Mouse (Mus musculus) neural tube, embryonic 14.5 days (tissue): Measurements from ENCODE around the gene Gm20532. TPM values are rescaled to one million over a fixed set of nuclear protein-coding genes. Genes with fewer than 3 reads are reported as not detected.

Source experiments
- ATAC-seq: fragments of 200-750 bp; cut with Nextera tagmentation; 2 replicates; pipeline ENCODE4 v1.8.0; 2017; ENCODE audit warnings: low read depth, mild to moderate bottlenecking, moderate TSS enrichment, moderate library complexity
- H3K27ac ChIP-seq: fragments of 300-500 bp; sonication (generic); 2 replicates; pipeline ENCODE4 v1.5.1; 2014; ENCODE audit warnings: low read depth, mild to moderate bottlenecking, control low read depth, low read length, moderate library complexity, mixed read lengths
- H3K27me3 ChIP-seq: fragments of 300-500 bp; sonication (generic); 2 replicates; pipeline ENCODE4 v1.6.1; 2014; ENCODE audit warnings: low read length; ENCODE audit not compliant: control insufficient read depth, insufficient read depth
- H3K36me3 ChIP-seq: fragments of 300-500 bp; sonication (generic); 2 replicates; pipeline ENCODE4 v1.6.1; 2014; ENCODE audit warnings: low read length, mixed read lengths; ENCODE audit not compliant: control insufficient read depth, insufficient read depth
- H3K4me1 ChIP-seq: fragments of 300-500 bp; sonication (generic); 2 replicates; pipeline ENCODE4 v1.6.1; 2014; ENCODE audit warnings: low read length; ENCODE audit not compliant: control insufficient read depth, insufficient read depth
- H3K4me2 ChIP-seq: fragments of 300-500 bp; sonication (generic); 2 replicates; pipeline ENCODE4 v1.6.1; 2014; ENCODE audit warnings: mild to moderate bottlenecking, low read depth, low read length, control low read depth
- H3K4me3 ChIP-seq: fragments of 300-500 bp; sonication (generic); 2 replicates; pipeline ENCODE4 v1.5.1; 2014; ENCODE audit warnings: low read depth, low read length, control low read depth, mixed read lengths
- H3K9ac ChIP-seq: fragments of 300-500 bp; sonication (generic); replicated peaks from 2 replicates; pipeline ENCODE4 v1.6.1; 2014; ENCODE audit warnings: low read depth, mild to moderate bottlenecking, control low read depth, low read length, mixed read lengths
- H3K9me3 ChIP-seq: fragments of 300-500 bp; sonication (generic); 2 replicates; pipeline ENCODE4 v1.6.1; 2016; ENCODE audit warnings: low read length; ENCODE audit not compliant: control insufficient read depth
- WGBS: fragments of 180-500 bp; shearing (Covaris S2); extraction: QIAGEN DNeasy Blood & Tissue Kit; methylation state at CpG from one replicate; pipeline ENCODE4 v1.1.7; 2014; 5-methylcytosine and 5-hydroxymethylcytosine counted together
- polyA plus RNA-seq: library from polyadenylated mRNA; unstranded; fragments of >200 nt; fragmentation: Nextera tagmentation; extraction: Ambion mirVana; gene quantifications from 2 replicates; pipeline ENCODE4 v1.2.1, GENCODE M21; 2014

Gm20532 gene
- polyA plus RNA-seq, 1 experiment from 2014 or later, result not detected

- H3K9me3 ChIP-seq, result no peaks in the 10 kb centered on the region
- no peak for ATAC-seq
- H3K27ac ChIP-seq, result no peak overlapping the region
- WGBS, result 58% methylated on average over 4 of the region's 4 CpGs
- 0 out of 2 replicates have a peak, but pooled peaks cover 3% of the 10 kb centered on the region for H3K4me1 ChIP-seq
- H3K36me3 ChIP-seq, result no peaks in the 10 kb centered on the region
- H3K27me3 ChIP-seq, result no peaks in the 10 kb centered on the region
- no peak overlapping the region for H3K4me2 ChIP-seq
- no peak overlapping the region for H3K4me3 ChIP-seq
- H3K9ac ChIP-seq, result no peak overlapping the region
Observed at GRCm38 (mm10) chr2:26576462-26576861, 10.0 kb upstream of the Gm20532 start.

- Histone ChIP-seq H3K27me3 (no peaks in the 10 kb centered on the region), H3K9ac (no peak overlapping the region), H3K4me3 (no peak overlapping the region), H3K36me3 (no peaks in the 10 kb centered on the region), H3K4me2 (no peak overlapping the region), H3K9me3 (no peaks in the 10 kb centered on the region), H3K4me1 (0 out of 2 replicates have a peak, but pooled peaks cover 3% of the 10 kb centered on the region), H3K27ac (no peak overlapping the region)
- no peak for ATAC-seq
- 43% methylated on average over 6 of the region's 6 CpGs for WGBS
Observed at GRCm38 (mm10) chr2:26578369-26578768, 8.1 kb upstream of the Gm20532 start.

GRCm38 (mm10) chr2:26579714-26580113 is 6.7 kb upstream of the Gm20532 start, which contains the start of gene Egfl7:
Egfl7 (plus strand) TSS chr2:26580014.
- Histone ChIP-seq H3K36me3 (no peaks in the 10 kb centered on the region), H3K9ac (no peak within 1 kb of the TSS), H3K4me1 (0 out of 2 replicates have a peak, but pooled peaks cover 3% of the 10 kb centered on the region), H3K27me3 (no peaks in the 10 kb centered on the region), H3K27ac (no peak within 1 kb of the TSS), H3K4me2 (no peak within 1 kb of the TSS), H3K9me3 (no peaks in the 10 kb centered on the region), H3K4me3 (no peak within 1 kb of the TSS)
- 94% methylated on average over 1 of the region's 1 CpGs for WGBS
- no peak for ATAC-seq

- H3K9me3 ChIP-seq, result no peaks in the 10 kb centered on the region
- 89% methylated on average over 5 of the region's 5 CpGs for WGBS
- H3K27ac ChIP-seq, result no peak overlapping the region
- H3K4me1 ChIP-seq, result 0 out of 2 replicates have a peak, but pooled peaks cover 3% of the 10 kb centered on the region
- H3K9ac ChIP-seq, result no peak overlapping the region
- no peak for ATAC-seq
- H3K4me3 ChIP-seq, result no peak overlapping the region
- H3K4me2 ChIP-seq, result no peak overlapping the region
- no peaks in the 10 kb centered on the region for H3K27me3 ChIP-seq
- H3K36me3 ChIP-seq, result no peaks in the 10 kb centered on the region
Observed at GRCm38 (mm10) chr2:26580751-26581150, 5.7 kb upstream of the Gm20532 start.

- WGBS, result 63% methylated on average over 2 of the region's 2 CpGs
- H3K4me2 ChIP-seq, result no peak overlapping the region
- H3K27ac ChIP-seq, result no peak overlapping the region
- H3K27me3 ChIP-seq, result no peaks in the 10 kb centered on the region
- peaks cover 7% of the 10 kb centered on the region; the same call in 1 of the 2 replicates for H3K4me1 ChIP-seq
- no peak overlapping the region for H3K9ac ChIP-seq
- no peaks in the 10 kb centered on the region for H3K36me3 ChIP-seq
- H3K9me3 ChIP-seq, result no peaks in the 10 kb centered on the region
- H3K4me3 ChIP-seq, result no peak overlapping the region
- ATAC-seq, result no peak
Observed at GRCm38 (mm10) chr2:26582203-26582602, 4.2 kb upstream of the Gm20532 start.

GRCm38 (mm10) chr2:26582741-26583140 is 3.7 kb upstream of the Gm20532 start:
- Histone ChIP-seq H3K36me3 (no peaks in the 10 kb centered on the region), H3K4me3 (no peak overlapping the region), H3K4me2 (no peak overlapping the region), H3K9me3 (no peaks in the 10 kb centered on the region), H3K9ac (no peak overlapping the region), H3K27ac (no peak overlapping the region), H3K27me3 (no peaks in the 10 kb centered on the region), H3K4me1 (peaks cover 4% of the 10 kb centered on the region; the same call in 1 of the 2 replicates)
- ATAC-seq, result no peak
- 76% methylated on average over 7 of the region's 7 CpGs for WGBS

- Histone ChIP-seq H3K27ac (no peak overlapping the region; the same call in 1 of the 2 replicates), H3K9me3 (no peaks in the 10 kb centered on the region), H3K4me2 (no peak overlapping the region), H3K4me3 (no peak overlapping the region; the same call in 1 of the 2 replicates), H3K27me3 (no peaks in the 10 kb centered on the region), H3K36me3 (no peaks in the 10 kb centered on the region), H3K4me1 (peaks cover 4% of the 10 kb centered on the region; the same call in 1 of the 2 replicates), H3K9ac (no peak overlapping the region)
- WGBS, result 75% methylated on average over 11 of the region's 11 CpGs
- ATAC-seq, result no peak
Observed at GRCm38 (mm10) chr2:26583640-26584039, 2.8 kb upstream of the Gm20532 start.

GRCm38 (mm10) chr2:26585713-26586112 is 726 bp upstream of the Gm20532 start:
- no peak for ATAC-seq
- Histone ChIP-seq H3K36me3 (no peaks in the 10 kb centered on the region), H3K27ac (peak overlapping the region; percentile 29; the same call in 1 of the 2 replicates), H3K9me3 (no peaks in the 10 kb centered on the region), H3K4me2 (no peak overlapping the region), H3K4me3 (peak overlapping the region; percentile 17; the same call in 1 of the 2 replicates), H3K27me3 (no peaks in the 10 kb centered on the region), H3K9ac (0 out of 2 replicates have a peak overlapping the region, but pooled peaks have one; percentile 25), H3K4me1 (peaks cover 4% of the 10 kb centered on the region; the same call in 1 of the 2 replicates)
- WGBS, result 57% methylated on average over 6 of the region's 6 CpGs

GRCm38 (mm10) chr2:26587044-26587405 is 586 bp downstream of the Gm20532 start:
- Histone ChIP-seq H3K9me3 (no peaks in the 10 kb centered on the region), H3K4me1 (peaks cover 4% of the 10 kb centered on the region; the same call in 1 of the 2 replicates), H3K4me2 (peak overlapping the region; percentile 58), H3K27me3 (no peaks in the 10 kb centered on the region), H3K27ac (peak overlapping the region; percentile 39), H3K9ac (peak overlapping the region; percentile 69), H3K4me3 (peak overlapping the region; percentile 51), H3K36me3 (no peaks in the 10 kb centered on the region)
- no peak; the same call in 1 of the 2 replicates for ATAC-seq
- 6% methylated on average over 11 of the region's 11 CpGs for WGBS
